Mouse (Mus musculus) hindlimb bud, embryonic 11.5 days (tissue): Measurements from ENCODE around the gene Pitx3.
"Not testable (repeated sequence)": the region's sequence is repeated elsewhere in the genome, so short reads cannot be mapped to it uniquely, and the experiment has no call there.

Source experiments
- DNase-seq: peaks from one replicate; pipeline ENCODE4 v3.0.0-alpha.2; 2012; ENCODE audit warnings: low read depth, low spot score; ENCODE audit errors: extremely low spot score

Gene Pitx3

DNA sequence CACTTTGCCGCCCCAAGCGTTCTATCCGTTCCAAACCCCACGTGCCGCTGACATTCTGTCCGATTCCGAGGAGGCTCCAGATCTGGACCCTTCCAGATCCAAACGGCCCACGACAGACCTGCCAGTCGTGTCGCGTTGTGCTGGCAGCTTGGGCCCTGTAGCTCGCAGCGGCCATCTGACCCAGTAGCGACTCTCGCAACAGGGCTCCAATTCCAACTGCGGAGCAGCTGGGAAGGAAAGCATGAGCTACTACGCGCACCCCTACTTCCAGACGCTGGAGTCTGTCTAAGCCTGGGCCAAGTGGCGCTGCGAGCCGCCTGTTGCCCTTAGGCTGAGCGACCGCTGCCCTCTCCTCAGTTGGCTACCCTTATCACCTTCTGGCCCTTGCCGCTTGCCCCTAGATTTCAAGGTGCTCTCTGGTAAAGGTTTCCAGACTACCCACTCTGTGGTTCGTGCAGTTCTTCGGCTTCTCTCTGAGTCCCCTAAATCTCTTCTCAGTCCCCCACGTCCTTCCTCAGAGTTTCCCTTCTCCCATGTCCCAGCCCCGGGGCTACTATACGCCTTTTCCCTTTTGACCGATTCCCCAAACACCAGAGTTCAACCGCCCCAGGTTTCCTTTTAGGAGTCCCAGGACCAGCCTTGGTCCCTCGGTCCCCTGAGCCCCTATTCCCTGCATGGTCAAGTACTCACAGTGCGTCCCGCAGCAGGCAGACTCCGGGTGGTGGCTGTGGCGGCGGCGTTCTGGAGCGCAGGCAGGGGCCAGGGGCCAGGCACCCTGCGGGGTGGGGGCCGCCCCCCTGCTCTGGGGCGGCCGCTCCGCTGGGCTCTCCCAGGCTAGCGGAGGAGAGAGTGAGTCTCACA is at the start of gene Pitx3:
Gene Pitx3 (minus strand): TSS at position 816 of the 861 bp plus-strand sequence.
- DNase-seq: no peak

DNA sequence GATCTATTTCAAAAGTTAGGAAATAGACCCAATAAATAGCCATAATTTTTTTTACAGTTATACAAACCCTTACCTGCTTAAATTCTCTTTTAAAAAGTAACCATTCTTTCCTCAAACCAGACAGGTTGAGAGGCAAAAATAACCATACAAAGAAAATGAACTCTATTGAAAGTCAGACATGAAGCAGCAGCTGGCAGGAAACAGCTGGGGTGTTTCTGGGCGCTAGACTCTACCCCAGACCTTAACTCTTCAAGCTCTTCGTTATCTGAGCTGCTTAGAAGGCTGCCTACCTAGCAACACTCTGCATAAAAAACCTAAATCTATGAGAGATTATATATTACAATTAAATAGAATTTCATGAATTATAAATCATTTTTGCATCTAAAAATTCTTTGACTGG is 39.1 kb upstream of the Pitx3 start:
- DNase-seq: no peak

DNA sequence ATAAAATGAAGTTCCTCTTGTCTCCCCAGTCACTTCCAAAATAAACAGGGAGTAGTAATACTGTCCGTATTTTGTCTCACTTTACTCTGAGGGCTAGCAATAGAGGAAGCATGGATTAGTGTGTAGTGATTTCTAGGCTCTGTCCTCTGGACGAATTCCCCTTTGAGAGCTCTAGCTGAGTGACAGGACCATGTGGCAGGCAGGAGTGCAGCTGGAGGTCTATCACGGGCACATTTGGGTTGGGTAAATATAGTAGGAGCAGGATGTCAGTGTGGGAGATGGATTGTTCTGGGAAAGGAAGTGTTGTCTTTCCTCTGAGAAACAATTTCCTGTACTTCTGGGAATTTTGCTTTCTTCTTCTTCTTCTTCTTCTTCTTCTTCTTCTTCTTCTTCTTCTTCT is 38.5 kb upstream of the Pitx3 start:
- DNase-seq: no peak

DNA sequence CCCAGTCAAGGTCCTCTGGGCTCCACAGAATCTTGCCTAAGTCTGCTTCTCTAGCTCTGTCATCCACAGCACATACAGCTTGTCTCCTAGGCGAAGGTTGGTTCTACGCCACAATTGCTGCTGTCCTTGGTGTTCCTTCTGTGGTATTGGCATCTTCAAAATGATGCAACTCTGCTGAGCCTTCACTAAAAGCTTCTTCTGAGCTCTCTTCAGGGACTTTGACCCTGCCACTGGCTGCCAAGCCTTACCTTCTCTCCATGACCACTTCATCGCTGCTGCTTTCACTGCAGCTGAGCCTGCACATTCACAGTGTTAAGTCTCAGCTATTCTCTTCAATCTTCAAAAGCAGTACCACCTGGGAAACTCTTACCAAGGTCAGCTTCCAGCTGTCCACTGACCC is 34.1 kb upstream of the Pitx3 start:
- DNase-seq: no peak

DNA sequence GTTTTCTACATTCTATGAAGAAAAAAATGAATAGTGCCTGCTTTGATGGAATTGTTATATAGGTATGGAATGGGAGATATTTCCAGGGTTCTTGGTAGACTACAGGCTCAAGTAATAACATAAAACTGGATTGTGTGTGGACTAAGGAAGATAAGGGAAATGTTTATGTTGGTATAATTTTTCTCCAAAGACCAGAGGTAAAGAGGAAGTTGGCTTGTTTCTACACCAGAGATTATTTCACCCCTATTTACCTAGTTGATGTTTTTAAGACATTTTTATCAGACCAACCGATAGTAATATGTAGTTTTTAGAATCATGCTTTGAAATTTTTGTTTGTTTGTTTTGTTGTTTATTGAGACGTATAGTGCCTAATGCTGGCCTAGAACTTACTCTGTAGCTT is 32.1 kb upstream of the Pitx3 start:
- no peak for DNase-seq

DNA sequence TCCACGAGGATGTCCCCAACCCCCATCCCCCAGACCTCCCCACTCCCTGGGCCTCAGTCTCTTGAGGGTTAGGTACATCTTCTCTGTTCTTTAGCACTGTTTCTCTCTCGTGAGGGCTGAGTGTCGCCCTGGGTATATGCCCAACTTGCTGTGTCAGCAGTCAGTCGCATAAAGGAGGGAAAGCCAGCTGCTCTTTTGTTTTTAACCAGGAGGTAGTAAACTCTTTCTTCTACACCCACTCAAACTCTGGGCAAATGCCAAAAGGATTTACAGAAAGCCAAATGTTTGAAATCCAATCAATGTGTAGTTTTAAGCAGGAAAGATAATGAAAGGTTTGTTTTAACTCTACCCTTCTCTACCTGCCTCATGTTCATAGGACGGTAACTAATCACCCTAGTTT is 28.9 kb upstream of the Pitx3 start:
- no peak for DNase-seq

DNA sequence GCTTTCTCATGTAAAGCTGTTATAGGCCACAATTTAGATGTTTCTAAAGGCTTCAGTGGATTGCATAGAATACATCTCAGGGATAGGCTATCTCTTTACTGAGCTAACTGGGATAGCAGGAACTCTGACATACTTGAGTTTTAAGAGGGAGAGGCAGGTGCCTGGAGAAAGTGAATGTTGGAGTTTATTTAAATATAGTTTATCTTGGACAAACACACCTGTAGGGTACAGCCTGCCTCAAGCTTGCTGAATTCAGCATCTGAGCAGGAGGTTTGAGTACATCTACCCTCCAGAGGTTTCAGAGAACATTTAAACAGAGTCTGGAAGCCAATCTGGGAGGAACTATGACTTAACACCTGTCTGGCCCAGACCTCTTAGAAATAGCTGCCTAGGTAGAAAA is 27.0 kb upstream of the Pitx3 start:
- DNase-seq: no peak

DNA sequence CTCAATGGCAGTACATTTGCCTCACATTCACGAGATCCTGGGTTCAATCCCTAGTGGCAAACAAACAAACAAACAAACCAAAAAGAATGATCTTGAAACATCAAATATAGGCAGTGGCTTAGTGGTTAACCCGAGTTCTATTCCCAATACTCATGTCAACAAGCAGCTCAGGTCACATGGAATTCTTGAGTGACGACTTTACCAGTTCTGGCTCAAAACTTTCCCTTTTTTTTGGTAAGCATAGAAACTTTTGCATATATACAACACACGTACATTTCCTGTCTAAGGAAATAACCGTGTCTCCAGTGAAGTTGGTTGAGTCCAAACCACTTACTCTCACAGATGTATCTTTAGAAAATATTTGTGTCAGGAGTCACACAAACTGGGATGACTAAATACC is 24.4 kb upstream of the Pitx3 start:
- no peak for DNase-seq

DNA sequence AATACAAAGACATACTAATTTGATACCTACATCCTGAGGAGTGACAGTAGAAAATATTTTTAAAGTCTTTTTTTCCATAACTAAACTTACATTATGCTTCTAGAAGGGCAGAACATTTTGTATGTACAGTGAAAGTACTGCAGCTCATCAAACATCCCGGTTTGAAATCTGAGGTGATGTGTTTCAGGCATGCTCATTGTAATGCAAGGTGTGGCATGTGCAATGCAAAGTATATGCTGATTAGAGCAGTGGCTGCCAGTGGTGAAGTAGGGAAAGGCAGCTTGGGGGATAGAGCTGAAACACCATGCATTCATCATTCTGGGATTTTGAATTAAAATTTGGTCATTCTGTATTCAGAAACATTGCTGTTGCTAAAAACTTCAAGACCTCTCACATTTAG is 21.8 kb upstream of the Pitx3 start:
- no peak for DNase-seq

DNA sequence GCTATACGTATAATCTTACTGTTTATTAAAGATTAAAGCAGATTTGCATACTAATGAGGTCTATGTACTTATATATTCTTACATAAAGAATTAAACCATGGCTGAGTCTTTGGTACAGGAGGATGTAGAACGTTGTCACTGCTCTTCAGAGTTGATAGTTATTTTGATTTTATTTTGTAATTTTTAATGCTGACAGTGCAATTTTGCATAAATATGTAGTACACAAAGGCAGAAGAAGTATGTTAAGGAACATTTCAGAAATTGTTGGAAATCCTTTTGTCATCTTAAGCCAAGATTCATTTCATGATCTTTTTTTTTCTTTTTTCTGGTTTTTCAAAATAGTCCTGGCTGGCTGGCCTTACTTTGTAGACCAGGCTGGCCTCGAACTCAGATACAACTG is 21.3 kb upstream of the Pitx3 start:
- DNase-seq: no peak

DNA sequence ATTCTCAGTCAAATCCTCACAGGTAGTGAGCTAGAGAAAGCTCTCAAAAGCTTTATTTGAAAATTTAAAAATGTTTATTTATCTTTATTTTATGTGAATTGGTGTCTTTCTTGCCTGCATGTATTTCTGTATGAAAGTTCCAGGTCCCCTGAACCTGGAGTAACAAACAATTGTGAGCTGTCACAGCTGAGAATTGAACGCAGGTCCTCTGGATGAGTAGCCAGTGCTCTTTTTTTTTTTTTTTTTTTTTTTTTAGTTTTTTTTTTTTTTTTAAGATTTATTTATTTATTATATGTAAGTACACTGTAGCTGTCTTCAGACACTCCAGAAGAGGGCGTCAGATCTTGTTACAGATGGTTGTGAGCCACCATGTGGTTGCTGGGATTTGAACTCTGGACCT is 19.0 kb upstream of the Pitx3 start:
- not testable (repeated sequence) for DNase-seq

DNA sequence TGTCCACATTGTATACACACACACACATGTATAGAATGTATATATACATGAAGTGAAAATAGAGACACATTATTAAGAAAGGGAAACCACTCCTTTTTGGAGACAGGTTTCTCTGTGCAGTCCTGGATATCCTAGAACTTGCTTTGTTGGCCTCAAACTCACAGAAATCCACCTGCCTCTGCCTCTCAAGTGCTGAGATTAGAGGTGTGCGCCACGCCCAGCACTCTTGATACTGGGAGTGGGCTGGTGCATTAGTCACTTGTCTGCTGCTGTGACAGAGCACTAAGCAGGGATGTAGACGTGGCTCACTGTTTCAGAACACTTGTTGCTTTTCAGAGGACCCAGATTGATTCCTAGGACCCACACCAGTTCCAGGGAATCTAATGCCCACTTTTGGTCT is 17.8 kb upstream of the Pitx3 start:
- no peak for DNase-seq

DNA sequence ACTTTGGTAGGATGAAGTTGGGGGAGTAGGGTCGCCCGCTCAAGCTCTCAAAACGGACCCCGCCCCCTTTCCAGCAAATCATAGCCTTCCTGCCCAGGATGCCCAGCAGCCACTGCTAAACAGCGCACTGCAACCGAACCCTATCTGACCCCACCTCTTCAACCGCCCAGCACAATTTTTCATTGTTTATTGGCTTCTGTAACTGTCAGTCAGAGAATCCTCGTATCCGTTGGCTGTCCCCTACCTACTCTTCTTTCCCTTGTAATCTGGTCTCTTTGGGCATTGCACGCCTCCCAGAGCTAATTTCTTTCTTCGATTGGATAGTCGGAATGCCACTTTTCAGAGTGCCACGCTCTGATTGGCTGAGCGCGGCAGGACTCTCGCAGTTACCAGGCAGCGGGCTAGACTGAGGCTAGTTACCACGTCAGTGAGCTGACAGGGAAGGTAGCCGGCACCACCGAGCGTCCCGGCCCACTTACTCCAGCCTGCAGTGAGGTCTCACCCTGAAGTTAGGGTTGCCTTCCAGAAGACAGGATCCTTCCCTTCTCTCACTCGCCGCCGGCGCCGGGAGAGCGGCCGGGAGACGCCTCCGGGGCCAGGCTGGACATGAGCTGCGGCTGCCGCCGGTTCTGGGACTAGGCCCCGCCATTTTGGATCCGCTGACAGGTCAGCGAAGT is 4.1 kb upstream of the Pitx3 start, which contains the start of gene Gbf1:
Gene Gbf1 (plus strand): TSS at position 383 of the 677 bp plus-strand sequence.
- peak; percentile 94 for DNase-seq

DNA sequence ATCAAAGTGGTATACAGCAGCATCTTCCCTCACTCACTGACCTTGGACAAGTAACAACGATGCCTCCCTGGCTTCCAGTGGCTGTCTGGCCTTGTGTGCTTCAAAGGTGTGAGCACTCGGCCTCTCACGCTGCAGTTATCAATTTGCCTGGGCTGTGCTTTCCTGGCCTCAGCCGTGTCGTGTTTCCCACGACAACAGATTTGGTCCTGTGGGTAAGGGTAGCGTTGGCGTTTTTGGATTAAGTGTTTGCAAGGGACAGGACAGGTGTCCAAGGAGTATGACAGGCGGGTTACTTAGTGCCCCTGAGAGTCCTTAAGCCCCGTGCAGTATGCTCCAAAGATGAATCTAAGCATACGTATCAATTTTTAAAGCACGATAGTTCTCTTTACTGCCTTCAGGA is 965 bp upstream of the Pitx3 start:
- DNase-seq: no peak

DNA sequence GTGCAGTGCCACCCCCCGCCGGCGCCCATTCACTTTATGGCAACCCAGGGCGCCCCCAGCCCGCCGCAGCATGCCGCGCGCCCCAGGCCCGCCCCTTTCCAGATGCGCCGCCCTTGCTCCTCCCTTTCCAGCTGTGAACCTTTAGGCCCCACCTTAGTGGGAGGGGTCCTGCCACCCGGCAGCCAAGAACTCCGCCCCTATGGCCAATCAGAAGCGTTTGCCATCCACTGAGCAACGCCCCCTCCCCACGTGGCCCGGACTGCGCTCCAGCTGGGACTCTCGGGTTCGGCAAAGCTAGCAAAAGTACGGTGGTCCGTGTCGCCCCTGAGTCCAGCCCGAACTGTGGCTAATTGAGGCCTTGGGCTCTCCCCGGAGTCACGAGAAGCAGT is 240 bp upstream of the Pitx3 start:
- DNase-seq: peak; percentile 49

DNA sequence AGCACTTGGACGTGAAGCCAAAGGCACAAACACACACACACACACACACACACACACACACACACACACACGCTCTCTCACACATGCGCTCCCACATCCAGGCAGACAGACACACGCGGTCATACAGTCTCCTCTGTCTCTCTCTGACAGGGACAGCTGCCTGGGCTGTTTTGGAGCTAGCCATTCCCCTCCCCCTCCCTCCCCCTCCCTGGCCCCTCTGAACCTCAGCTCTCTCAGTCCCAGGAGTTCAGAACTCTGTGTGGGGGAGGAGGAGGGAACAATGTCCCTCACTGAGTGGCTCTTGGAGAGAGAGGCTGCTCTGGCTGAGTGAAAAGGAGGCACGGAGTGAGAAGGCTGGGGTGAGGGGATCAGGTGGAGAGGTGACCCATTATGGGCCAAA is 7.0 kb downstream of the Pitx3 start:
- DNase-seq: no peak

DNA sequence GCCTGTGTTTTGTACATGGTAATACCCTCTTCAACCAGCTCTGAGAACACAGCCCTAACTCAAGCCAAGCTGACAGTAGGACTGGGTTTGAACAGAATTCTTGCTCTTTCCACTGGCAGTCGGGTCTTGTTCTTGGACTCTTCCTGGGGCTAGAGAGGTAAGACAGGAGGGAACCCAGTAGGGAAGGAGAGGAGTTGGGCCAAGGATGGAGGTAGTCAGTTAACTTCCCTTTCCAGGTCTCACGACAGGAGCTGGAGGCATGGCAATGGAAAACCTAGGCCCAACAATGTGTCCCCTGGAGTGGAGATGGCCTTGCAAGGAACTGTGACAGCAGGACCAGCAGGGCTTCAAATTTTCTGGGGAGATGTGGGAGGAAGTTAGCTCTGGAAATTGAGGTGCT is 7.8 kb downstream of the Pitx3 start:
- DNase-seq: no peak

DNA sequence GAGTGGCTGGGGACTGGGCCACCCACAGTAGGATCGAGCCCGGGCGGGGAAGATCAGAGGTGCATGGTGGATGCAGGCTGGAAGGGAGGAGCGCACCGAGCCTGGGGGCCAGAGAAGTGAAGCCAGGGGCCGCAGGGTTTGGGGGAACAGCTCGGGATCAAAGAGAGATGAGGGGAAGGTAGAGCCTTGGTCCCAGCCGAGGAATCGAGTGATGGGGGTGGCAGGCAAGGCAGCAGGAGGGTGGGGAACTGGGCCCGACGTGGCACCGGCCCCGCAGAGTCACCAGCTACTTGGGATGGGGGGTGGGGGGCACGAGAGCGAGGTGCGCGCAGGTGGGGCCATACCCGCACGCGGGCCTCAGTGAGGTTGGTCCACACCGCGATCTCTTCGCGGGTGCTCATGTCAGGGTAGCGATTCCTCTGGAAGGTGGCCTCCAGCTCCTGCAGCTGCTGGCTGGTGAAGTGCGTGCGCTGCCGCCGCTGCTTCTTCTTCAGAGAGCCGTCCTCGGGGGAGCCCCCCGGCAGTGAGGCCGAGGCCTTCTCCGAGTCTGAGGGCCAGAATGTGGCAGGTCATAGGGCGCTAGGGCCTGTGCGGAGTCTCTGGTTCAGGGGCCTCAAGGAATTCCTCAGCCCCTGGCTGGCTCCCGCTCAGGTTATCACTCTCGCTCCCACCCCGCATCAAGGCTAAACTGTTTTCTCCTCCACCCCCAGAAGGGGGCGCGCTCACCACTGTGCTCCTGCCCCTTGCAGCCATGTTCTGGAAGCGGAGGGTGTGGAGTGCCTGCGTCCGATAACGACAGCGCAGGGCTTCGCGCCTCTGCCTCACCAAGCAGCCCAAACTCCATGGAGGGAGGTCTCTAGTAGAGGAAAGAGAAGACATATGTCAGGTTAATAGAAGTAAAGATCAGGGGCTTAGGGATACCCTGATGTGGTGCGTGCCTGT is 11.2 kb downstream of the Pitx3 start:
- no peak for DNase-seq

DNA sequence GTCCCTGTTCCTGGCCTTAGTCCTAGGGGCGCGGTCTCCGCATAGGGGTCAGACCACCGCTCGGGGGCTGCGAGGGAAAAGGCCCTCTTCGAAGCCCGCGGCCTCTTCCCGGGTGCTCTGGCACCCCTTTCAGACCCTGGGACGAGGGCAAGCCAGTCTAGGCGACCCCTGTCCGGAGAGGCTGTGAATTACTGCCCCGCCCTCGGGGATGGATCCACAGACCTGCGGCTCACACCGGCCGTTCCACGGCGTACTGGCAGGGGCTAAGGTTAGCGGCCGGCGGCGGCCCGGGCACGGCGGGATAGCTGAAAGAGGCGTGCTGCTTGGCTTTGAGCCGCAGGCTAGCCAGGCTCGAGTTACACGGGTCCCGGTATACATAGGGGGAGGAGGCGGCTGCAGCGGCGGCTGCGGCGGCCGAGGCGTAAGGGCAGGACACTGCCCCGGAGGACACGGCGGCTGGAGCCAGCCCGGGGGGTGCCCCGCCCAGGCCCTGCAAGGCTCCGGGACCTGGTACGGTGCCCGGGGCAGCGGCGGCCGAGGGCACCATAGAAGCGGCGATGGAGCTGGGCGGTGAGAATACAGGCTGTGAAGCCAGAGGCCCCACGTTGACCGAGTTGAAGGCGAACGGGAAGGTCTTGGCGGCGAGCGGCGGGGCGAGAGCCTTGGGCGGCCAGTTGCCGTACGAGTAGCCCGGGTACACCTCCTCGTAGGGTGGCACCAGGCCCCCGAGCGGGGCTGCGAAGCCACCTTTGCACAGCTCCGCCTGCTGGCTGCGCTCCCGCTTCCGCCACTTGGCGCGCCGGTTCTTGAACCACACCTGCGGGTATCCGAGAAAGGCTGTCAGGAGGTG is 12.1 kb downstream of the Pitx3 start:
- DNase-seq: no peak

DNA sequence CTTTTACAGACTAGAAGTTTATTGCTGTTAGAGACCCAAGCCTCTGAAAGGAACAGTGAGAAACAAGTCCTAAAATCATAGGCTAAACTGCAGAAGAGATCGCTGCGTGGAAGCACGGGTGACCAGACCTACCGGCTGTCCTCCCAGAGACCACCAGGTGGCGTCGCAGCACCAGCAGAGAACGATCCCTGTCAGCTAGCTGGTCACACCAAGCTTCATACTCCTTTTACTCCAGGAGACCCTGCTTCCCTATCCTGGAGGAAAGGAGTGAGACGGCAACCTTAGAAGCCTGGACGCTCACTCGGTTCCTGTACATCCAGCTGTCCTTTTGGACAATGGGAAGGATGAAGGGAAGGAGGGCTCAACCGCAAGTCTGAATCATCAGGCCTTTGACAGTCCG is 12.8 kb downstream of the Pitx3 start:
- DNase-seq: peak; percentile 70

DNA sequence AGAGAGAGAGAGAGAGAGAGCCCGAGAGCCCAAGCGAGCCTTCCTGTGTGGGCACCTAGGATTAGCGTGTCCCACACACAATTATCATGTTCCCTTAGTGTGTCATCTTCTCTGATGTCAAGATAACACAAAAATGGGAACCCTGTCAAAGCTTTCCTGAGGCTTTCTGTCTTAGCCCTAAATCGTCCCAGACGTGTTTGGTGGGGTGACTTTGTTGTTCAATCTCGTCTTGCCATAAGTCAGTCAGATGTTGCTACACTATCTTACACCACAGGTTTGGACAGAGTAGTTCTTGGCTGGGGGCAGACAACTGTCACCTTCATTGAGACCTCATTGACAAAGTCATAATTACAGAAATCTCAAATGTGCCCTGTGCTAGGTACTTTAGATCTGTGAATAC is 15.5 kb downstream of the Pitx3 start:
- no peak for DNase-seq
